Mouse (Mus musculus): Measurements from ENCODE around the gene Tcf7l1.

DNA sequence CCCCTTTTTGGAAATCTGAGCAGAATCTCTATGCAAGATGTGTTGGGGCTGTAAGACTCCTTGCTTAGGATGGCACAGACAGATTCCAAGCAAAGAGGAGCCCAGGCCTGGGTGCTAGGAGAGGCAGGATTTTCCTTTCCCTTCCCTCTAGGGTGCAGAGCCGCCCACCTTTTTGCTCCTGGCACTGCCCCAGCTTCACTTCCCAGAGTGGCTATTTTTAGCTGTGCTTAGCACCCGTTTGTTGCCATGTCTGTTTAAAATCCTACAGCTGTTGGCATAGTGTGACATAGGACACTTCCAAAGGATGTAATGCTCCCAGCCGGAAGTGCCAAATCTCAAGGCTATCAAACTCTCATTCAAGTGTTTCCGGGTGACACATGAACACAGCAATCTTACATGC is 74.3 kb downstream of the Tcf7l1 start:
- TF ChIP-seq POLR2A (IDR thresholded peaks at IDR 0.05; ENCODE audit: borderline replicate concordance, control insufficient read depth, low read depth, low read length) (no peak), CTCF (IDR thresholded peaks at IDR 0.05; ENCODE audit: control insufficient read depth, insufficient read depth, low read length) (no peak)

All from bone marrow, adult 2 months (tissue).